Mouse (Mus musculus): Measurements from ENCODE around the gene Rhot2.

DNA sequence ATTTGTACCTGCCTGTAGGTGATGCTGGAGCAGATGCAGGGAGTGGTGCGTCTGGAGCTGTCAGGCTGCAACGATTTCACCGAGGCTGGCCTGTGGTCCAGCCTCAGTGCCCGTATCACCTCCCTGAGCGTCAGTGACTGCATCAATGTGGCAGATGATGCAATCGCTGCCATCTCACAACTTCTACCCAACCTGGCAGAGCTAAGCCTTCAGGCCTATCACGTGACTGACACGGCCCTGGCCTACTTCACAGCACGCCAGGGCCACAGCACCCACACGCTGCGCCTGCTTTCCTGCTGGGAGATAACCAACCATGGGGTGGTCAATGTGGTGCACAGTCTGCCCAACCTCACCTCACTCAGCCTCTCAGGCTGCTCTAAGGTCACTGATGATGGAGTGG, 27.0 kb downstream of the Rhot2 start:
- no peak for TF ChIP-seq POLR2A (IDR thresholded peaks at IDR 0.05; ENCODE audit: insufficient read length, low read depth)
- TF ChIP-seq MYOG (IDR thresholded peaks at IDR 0.05; ENCODE audit: control insufficient read depth in 1 of 3, insufficient read depth in 1 of 3, insufficient read length in 2 of 3, low read depth in 2 of 3), result no peak
- TF ChIP-seq POLR2AphosphoS2 (IDR thresholded peaks at IDR 0.05; ENCODE audit: insufficient read length, low read depth), result no peak
- TF ChIP-seq MAX (IDR thresholded peaks at IDR 0.05; ENCODE audit: low read depth), result no peak
- no peak for TF ChIP-seq CEBPB (IDR thresholded peaks at IDR 0.05; ENCODE audit: insufficient read depth, poor library complexity, severe bottlenecking)
- no peak for TF ChIP-seq E2F4 (IDR thresholded peaks at IDR 0.05; ENCODE audit: insufficient read depth)
- TF ChIP-seq REST (IDR thresholded peaks at IDR 0.05; ENCODE audit: insufficient read depth, insufficient read length), result no peak
- no peak for TF ChIP-seq MYOD1 (IDR thresholded peaks at IDR 0.05; ENCODE audit: control insufficient read depth in 1 of 3, insufficient read length in 2 of 3, low read depth in 2 of 3)
- TF ChIP-seq TCF12 (IDR thresholded peaks at IDR 0.05; ENCODE audit: insufficient read depth, poor library complexity, severe bottlenecking), result no peak
